Mouse (Mus musculus) thymus, postnatal 10 days (tissue): ENCODE data around the gene Nxpe5.
A peak's percentile ranks its signal among the peaks of the same experiment; 100 is the strongest.

Experiments used
- DNase-seq, 2 experiments: peaks; one replicate each; pipeline ENCODE4 v3.0.0; 2021; ENCODE audit warnings: low spot score in 2 of 2

Gene Nxpe5

DNA sequence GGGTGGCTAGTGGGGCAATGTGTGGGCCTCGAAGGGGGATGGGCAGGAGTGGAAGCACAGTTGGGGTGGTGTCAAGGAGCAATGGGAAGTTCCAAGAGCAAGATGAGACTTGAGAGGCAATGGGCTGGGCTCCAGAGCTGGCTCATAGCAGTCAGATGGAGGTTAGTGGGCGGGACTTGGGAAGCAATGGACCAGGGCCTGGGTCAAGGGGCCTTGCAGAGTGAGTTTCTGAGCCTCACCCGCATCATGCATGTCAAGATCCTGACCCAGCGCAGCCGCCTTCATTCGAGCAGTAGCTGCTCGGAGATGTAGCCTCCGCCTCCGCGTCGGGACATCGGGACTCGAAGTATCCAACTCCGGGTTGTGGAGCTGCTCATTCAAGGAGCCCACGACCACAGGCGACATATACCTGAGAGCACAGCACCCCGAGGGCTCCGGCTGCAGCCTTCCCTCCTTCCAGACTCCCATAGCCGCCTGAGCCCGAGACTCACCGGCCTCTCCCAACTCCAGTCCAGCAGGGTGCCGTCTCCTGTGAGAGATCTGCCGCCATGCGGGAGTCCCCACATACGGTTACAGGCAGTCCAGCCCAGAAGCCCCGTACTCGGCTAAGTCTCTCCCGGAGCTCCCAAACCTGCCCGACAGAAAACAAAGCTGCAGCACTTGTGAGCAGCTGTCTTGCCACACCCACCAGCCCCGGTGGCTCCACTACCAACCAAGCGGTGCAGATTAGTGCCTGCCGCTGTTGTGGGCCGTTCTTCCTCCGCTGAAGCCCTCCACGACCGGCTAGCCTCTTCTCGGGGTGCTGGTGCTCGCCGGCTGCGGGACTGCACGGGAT lies 49.7 kb downstream of the Nxpe5 start:
- no peak for DNase-seq

DNA sequence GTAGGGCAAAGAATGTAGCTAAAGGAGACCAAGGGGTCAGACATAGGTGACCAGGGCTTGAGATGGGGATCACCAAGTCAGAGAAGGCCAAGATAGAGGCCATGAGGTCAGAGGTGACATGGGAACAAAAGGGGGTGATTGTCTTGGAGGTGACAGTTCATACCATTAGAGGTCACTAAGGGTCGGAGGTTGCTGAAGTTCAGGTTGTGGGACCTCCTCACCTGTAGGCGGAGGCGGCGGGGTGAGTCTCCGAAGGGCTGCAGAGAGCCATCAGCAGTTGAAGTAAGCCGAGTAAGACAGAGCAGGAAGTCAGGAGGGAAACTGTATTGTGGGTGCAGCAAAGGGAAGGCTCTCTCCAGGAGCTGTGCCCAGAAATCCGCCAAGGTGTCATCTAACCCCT lies 52.3 kb downstream of the Nxpe5 start:
- no peak for DNase-seq

DNA sequence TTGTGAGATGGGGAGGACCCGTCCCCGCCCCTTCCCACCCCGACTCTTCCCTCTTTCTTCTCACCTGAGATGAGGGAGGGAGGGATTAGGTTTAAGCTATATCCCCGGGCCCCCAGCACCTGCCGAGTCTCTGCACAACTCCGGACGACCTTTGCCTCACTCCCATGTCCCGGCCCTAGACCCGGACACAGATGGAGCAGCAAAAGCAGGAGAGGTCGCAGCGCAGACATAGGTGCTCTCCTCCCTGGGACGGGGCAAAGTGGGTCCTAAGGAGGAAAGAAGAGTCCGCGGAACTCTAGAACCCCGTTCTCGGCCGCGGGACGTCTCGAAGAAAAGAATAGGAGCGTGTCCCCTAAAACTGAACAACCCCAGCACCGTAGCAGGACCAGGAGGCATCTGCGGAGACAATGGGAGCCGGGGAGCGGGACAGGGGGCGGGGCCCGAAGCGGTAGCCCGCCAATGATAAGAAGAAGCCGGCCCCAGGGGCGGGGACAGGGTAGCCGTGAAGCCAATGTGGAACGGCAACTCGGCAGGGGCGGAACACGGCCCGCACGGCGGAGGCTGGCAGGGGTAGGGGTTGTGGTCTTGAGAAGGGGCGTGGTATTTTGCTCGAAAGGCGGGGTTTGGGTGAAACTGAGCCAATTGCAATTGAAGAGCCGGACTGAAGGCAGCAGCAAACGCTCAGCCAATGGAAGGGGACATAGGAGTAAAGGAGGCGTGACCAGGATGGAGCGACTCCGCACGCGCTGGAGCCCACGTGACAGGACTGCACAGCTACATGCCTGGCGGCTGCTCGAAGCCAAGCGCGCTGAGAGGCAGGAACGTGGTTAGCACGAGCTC lies 54.1 kb downstream of the Nxpe5 start, which contains the start of the genes Gm43720, Gpc2 and Stag3:
Gene Gm43720 (minus strand): TSS at position 374 of the 840 bp plus-strand sequence.
Gene Gpc2 (minus strand): TSS at position 421 of the 840 bp plus-strand sequence.
Gene Stag3 (plus strand): TSS at position 656 of the 840 bp plus-strand sequence.
- DNase-seq: peak; percentile 84 to 91

DNA sequence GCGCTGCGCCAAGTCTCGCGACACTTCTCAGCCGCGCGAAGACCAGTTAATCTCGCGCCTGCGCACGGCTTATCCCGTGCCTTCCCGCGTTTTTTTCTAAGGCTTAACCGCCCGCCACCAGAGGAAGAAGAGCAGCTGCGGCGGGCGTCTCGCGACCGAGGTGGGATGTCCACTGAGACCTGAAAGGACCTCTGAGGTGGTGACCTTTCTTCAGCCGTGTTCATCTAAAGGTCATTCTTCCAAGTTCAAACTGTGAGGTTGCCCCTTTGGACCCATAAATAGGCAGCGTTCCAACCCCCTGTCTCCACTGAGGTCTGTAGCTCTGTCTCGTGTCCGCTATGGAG lies 54.7 kb downstream of the Nxpe5 start:
- no peak for DNase-seq

DNA sequence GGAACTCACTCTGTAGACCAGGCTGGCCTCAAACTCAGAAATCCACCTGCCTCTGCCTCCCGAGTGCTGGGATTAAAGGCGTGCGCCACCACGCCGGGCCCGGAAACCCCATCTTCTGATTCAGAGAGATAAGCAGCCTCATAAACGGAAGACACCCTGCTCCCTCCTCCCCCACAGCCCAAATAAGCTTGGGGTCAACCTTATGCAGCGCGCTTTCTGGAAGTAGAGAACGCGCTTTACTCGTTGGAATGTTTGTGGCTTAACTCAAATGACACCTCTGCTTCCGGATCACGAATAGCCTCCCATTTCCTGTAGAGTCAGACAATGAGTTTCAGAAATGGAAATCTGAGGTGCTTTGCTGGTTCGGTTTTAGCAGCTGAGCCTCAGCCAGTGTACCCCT lies 55.1 kb downstream of the Nxpe5 start:
- DNase-seq: no peak

DNA sequence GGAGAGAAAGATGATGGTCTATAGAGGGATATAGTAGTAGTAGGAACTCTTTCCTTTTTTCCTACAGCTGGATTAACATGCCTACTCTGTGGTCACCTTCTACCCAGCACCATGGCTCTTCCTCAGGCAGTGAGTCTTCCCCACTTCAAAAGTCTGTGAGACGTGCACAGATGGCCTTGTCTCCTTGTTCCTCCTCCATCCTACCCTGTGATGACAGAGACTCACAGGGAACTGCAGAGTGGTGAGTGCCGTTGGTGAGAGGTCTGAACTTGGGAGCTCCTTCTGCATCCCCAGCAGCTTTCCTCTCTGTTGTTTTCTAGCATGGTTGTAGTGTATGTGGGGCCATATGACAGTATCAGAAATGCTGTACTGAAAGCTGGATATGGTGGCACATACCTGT lies 56.1 kb downstream of the Nxpe5 start:
- DNase-seq: no peak

DNA sequence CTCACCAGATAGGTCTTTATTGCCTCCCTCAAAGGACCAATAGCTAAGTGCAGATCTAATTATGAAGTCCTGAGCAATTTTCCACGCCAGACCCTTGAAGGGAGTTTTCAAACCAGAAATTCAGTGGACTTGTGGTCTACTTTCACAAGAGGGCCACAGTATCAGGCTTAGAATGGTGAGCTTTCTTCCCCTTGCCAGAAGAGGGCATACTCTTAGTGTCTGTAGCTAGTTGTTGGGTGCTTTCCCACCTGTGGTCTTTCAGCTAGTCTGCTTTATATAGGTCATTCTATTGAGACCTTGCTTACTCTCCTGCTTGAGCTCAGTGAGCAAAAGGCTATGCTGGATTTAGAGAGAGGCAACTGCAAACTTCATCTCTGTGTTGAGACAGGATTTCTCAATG lies 57.8 kb downstream of the Nxpe5 start:
- no peak for DNase-seq

DNA sequence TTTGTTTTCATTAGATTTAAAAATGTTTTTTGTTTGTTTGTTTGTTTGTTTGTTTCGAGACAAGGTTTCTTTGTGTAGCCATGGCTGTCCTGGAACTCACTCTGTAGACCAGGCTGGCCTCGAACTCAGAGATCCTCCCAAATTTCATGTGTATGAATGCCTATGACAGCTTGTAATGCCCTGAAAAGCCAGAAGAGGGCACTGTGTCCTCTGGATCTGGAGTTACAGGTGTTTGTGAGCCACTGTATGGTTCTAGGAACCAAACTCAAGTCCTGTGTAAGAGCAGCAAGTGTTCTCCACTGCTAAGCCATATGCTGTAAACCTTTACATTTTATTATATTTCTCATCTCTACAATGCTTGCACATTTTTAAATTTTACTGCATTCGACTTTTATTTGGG lies 62.2 kb downstream of the Nxpe5 start:
- peak in 1 of 2 experiments; percentile 23 for DNase-seq

DNA sequence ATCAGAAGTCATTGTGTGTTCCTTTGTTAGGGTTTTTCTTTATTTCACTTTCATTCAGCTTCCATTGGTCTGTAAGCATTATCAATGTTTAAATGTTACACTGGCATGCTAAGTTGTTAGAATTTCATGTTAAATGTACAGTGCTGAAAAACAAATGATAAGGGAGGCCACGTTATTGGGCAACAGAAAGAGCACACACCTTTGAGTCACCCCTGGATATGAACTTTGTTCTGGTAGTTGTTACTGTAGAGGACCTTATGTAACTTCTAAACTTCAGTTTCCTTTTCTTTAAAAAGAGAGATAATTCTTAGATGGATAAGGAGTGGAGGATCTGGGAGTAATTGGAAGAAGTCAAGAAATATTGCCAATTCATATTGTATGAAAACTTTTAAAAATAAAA lies 65.9 kb downstream of the Nxpe5 start:
- DNase-seq: no peak

DNA sequence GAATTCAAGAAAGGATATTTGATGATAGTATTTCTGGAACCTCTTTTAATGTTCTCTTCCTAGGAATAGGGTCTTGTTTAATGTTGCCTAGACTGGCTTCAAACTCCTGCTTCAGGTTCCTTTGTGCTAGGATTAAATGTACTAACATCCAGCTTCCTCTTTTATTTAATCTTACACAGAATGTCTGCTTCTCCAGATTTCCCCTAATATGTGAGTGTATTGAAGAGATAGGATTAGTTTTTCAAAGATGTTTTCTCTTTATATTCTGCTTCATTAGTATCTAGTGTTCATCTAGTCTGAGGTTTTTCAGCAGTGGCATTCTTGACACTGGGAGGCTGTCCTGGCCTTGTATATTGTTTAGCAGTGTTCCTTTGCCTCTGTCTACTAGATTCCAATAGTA lies 68.5 kb downstream of the Nxpe5 start:
- no peak for DNase-seq

DNA sequence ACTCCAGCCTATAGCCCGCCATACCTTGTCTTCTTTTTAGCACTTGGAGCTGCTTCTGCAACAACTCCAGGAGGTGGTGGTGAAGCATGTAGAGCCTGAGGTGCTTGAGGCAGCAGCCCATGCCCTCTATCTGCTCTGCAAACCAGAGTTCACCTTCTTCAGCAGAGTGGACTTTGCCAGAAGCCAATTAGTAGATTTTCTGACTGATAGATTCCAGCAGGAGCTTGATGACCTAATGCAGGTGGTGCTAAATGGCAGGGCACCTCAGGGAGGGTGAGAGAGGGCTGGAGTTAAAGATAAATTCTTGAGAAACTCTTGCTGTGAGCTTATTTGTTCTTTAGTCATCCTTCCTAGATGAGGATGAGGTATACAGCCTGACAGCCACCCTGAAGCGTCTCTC lies 73.9 kb downstream of the Nxpe5 start:
- no peak for DNase-seq
